Mouse (Mus musculus) inflammation-experienced regulatory T-cells, adult 6 months (primary cell): ENCODE measurements around the gene Ppp2r3a. TPM values are rescaled to one million over a fixed set of nuclear protein-coding genes. Genes with fewer than 3 reads are reported as not detected.

Source experiments
- ATAC-seq: one replicate; pipeline ENCODE4 v1.8.0; 2017
- polyA plus RNA-seq, 3 experiments: library from polyadenylated mRNA; unstranded; fragments of 100-300 nt; shearing (Covaris generic); gene quantifications; one replicate each; pipeline ENCODE4 v1.2.1; 2017

Ppp2r3a gene
- polyA plus RNA-seq, 3 experiments from 2014 or later: 1.3 to 1.8 (median 1.6) TPM

DNA sequence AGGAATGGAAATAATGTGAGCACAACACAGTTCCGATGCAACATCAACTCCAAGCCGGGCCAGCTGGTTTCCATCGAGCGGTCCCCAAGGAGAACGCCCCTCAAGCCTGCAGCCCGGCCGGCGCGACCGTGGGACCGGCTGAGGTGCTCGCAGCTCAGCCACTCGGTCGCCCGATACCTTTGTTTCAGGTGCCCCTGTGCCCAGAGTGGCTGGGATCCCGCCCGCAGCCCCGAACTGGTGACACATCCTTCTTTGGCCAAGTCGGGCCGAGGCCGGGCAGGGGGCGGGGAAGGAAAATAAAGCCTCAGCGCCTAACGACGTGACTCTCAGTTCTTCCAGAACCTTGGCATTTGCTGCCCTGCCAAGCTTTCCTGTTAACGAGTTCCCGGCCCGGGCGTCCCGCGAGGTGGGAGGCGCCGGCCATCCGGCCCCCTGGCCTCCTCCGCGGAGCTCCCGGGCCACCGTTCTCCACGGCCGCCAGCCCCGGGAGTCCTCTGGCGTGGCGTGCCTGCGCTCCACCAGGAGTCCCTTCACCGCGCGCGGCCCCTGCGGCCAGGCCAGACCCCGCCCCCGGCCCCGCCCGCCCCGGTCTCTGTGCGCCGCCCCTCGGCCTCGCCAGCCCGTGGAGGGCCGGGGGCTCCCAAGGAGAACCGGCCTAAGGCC is 483 bp downstream of the Ppp2r3a start:
- ATAC-seq: no peak

GRCm38 (mm10) chr9:101250486-101250885 is 1.1 kb downstream of the Ppp2r3a start:
- ATAC-seq: no peak

DNA sequence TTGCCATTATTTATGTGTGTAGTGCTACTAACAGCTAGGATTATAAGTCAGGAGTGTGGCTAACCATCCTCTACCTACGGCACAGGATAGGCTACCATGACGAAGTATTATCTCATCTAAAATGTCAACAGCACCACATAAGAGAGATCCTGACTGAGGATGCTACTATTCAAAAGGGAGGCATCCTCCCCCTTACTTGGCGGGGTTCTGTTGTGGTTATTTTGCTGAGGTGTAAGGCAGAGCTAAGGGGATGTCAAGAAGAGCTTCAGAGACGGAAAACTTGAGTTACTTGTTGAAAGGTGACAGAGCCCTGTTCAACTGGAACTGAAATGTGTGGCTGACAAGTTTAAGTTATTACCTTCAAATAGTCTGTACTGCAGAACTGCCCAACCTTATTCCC is 2.0 kb downstream of the Ppp2r3a start:
- ATAC-seq: peak; percentile 52

- no peak for ATAC-seq
Measured at GRCm38 (mm10) chr9:101247541-101247940, 4.1 kb downstream of the Ppp2r3a start.

- no peak for ATAC-seq
Measured at GRCm38 (mm10) chr9:101245493-101245892, 6.1 kb downstream of the Ppp2r3a start.

DNA sequence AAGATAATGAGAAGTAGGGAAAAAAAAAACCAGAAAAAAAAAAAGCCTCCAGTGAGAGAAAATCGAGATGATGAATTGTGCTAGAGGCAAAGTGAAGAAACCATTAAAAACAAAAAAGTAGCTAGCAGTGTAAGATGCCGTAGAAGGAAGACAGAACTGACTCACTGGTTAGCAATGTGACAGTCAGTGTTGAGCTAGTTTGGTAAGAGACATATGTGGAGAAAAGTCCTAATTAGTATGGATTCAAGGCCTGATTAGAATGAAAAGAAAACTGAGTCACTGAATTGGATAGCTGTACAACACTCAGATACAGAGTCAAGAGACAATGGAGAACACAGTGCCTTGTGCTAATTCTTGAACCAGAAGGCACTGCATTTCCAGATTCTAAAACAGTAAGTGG is 7.9 kb downstream of the Ppp2r3a start:
- no peak for ATAC-seq

DNA sequence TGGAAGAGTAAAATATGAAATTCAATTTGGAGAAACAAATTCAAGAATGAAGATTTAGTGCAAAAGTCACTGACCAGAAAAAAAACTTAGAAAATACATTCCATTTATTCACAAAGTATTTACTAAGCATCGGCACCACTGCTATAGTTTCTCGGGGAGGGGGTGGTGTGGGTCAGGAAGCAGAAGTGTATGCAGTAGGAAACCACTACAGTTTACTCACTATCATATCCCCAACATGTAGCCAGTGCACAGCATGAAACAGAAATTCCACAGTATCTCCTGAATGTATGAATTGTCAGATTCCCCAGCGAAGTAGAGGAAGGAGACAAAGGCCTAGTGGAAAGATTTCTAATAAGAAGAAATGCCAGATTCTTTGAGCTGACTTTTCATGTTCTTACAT is 11.4 kb downstream of the Ppp2r3a start:
- no peak for ATAC-seq

DNA sequence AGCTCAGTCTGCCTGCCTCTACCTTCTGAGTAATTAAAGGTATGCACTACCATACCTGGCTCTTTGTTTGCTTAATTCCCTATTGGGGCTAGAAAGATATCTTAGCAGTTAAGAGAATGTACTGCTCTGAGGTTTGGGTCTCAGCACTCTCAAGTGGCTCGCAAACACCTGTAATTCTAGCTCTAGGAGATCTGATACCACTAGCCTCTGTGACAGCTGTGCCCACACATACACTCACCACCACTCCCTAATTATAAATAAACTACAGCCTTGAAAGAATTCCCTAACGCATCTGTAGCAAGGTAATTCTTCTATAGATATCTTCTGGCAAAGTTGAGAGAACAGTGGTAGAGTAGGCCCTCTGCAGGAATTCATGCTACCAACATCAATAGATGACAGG is 15.8 kb downstream of the Ppp2r3a start:
- ATAC-seq: no peak

DNA sequence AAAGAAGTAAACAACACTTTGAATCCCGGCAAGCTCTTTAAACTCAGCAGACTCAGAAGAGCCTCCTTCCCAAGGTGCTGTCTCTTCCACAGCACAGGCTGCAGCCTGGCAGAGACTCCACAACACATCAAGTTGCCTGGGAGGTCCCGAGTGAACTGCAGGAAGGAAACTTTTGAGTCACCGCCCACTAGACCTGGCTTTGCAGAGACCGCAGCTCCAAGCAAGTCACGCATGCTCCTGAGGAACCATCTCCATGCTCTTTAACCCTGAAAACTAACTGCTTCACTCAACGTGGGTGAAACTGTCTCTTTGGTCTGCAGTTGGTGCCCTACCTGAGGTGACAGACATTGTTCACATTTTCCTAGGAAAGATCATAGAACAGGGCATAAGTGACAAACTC is 19.6 kb downstream of the Ppp2r3a start:
- ATAC-seq: no peak

- ATAC-seq: no peak
Measured at GRCm38 (mm10) chr9:101230028-101230427, 21.6 kb downstream of the Ppp2r3a start.

- ATAC-seq: no peak
Measured at GRCm38 (mm10) chr9:101228892-101229291, 22.7 kb downstream of the Ppp2r3a start.

- ATAC-seq: no peak
Measured at GRCm38 (mm10) chr9:101207984-101208383, 43.6 kb downstream of the Ppp2r3a start.

DNA sequence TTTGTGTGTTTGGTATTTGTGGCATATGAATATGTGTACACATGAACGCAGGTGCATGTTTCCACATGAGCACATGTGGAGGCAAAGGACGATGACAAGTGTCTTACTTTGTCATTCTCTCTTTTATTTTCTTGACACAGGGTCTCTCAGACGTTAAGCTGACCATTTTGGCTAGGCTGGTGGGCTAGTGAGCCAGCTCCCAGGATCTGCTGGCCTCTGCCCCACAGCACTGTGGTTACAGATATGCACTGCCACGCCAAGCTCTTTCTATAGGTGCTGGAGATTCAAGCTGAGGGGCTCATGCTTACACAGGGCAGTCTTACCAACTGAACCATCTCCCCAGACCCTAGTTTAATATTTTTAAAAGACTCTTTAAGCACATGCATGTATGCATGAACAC is 45.1 kb downstream of the Ppp2r3a start:
- no peak for ATAC-seq

- no peak for ATAC-seq
Measured at GRCm38 (mm10) chr9:101205216-101205615, 46.4 kb downstream of the Ppp2r3a start.

- no peak for ATAC-seq
Measured at GRCm38 (mm10) chr9:101204059-101204458, 47.5 kb downstream of the Ppp2r3a start.

GRCm38 (mm10) chr9:101200627-101201026 is 51.0 kb downstream of the Ppp2r3a start:
- ATAC-seq: no peak

DNA sequence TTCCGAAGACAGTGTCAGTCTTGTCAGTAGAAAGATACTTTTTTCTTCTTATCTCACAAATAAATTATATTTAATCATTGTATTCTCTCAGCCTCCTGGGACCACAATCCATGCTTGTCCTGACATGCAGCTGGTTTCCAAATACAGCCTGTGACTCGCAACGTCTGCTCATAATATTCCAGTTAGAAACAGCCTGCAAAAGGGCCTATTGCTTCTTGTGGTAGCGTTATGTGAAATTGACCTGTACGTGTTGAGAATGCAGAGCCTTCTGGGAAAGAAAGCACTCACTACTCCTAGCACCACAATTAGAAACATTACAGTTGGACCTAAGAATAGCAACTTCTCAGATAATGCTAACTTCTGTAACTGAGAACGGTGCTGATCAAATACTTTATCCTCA is 52.8 kb downstream of the Ppp2r3a start:
- no peak for ATAC-seq

GRCm38 (mm10) chr9:101198261-101198660 is 53.3 kb downstream of the Ppp2r3a start:
- no peak for ATAC-seq

DNA sequence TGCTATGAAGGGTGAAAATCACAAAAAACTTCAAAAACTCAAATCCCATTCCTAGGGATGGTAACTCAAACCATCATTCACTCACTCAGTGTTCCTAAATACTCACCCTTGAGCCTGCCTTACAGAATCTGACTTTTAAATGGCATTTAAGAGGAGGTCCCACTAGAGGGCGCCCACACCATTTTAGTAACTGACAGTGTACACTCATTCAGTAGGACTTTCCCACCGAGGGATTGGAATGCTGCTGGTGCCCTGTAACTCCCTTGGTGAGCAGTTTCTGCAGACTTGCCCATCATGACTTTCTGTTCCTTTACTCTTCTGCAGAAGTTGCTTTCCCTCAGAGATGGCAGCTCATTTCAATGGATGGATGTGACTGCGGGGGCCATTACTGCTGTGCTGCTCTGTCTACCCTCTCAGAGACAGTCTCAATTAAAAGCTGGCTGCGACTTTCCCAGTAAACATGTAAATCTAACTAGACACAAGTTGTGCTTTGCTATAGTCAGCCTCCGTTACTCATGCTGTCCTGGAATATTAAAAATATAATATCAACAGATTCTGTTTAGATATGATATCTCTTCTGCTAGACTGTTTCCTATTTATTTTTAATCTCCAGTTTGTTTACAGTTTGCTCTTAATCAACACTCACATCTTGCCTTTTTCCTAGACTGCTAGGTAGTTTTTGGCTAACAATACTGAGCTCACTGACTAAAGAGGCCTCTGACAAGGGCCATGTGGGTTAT is 69.5 kb downstream of the Ppp2r3a start:
- peak; percentile 43 for ATAC-seq

GRCm38 (mm10) chr9:101181291-101181690 is 70.3 kb downstream of the Ppp2r3a start:
- ATAC-seq: no peak

- no peak for ATAC-seq
Measured at GRCm38 (mm10) chr9:101180234-101180633, 71.4 kb downstream of the Ppp2r3a start.

GRCm38 (mm10) chr9:101160627-101161026 is 91.0 kb downstream of the Ppp2r3a start:
- no peak for ATAC-seq

- ATAC-seq: no peak
Measured at GRCm38 (mm10) chr9:101160092-101160491, 91.5 kb downstream of the Ppp2r3a start.

GRCm38 (mm10) chr9:101159431-101159830 is 92.2 kb downstream of the Ppp2r3a start:
- ATAC-seq: peak; percentile 86
